Mouse (Mus musculus) forebrain, embryonic 11.5 days (tissue): ENCODE measurements around the gene Tmc6. TPM values are rescaled to one million over a fixed set of nuclear protein-coding genes. Genes with fewer than 3 reads are reported as not detected.

Experiments
- ATAC-seq: fragments of 200-750 bp; cut with Nextera tagmentation; replicated peaks from 2 replicates; pipeline ENCODE4 v1.8.0; 2017; ENCODE audit warnings: moderate TSS enrichment; ENCODE audit not compliant: low FRiP score
- DNase-seq: peaks from one replicate; pipeline ENCODE4 v3.0.0-alpha.2; 2017; ENCODE audit warnings: low spot score
- H3K27ac ChIP-seq: fragments of 300-500 bp; sonication (generic); 2 replicates; pipeline ENCODE4 v1.5.1; 2014; ENCODE audit warnings: low read depth, low read length
- H3K27me3 ChIP-seq: fragments of 300-500 bp; sonication (generic); 2 replicates; pipeline ENCODE4 v1.6.1; 2014; ENCODE audit warnings: mild to moderate bottlenecking, low read length, mixed read lengths; ENCODE audit not compliant: control insufficient read depth, insufficient read depth
- H3K36me3 ChIP-seq: fragments of 300-500 bp; sonication (generic); 2 replicates; pipeline ENCODE4 v1.6.1; 2014; ENCODE audit warnings: mild to moderate bottlenecking, low read length, moderate library complexity, mixed read lengths; ENCODE audit not compliant: control insufficient read depth, insufficient read depth
- H3K4me1 ChIP-seq: fragments of 300-500 bp; sonication (generic); replicated peaks from 2 replicates; pipeline ENCODE4 v1.6.1; 2014; ENCODE audit warnings: low read length, mixed read lengths; ENCODE audit not compliant: control insufficient read depth, insufficient read depth
- H3K4me2 ChIP-seq: fragments of 300-500 bp; sonication (generic); 2 replicates; pipeline ENCODE4 v1.6.1; 2014; ENCODE audit warnings: low read depth, mild to moderate bottlenecking, low read length, moderate library complexity, mixed read lengths; ENCODE audit not compliant: severe bottlenecking
- H3K4me3 ChIP-seq: fragments of 300-500 bp; sonication (generic); 2 replicates; pipeline ENCODE4 v1.5.1; 2014; ENCODE audit warnings: low read depth, low read length
- H3K9ac ChIP-seq: fragments of 300-500 bp; sonication (generic); 2 replicates; pipeline ENCODE4 v1.6.1; 2014; ENCODE audit warnings: low read length
- H3K9me3 ChIP-seq: fragments of 300-500 bp; sonication (generic); 2 replicates; pipeline ENCODE4 v1.6.1; 2016; ENCODE audit warnings: low read length, mixed read lengths; ENCODE audit not compliant: control insufficient read depth
- WGBS: fragments of 180-500 bp; shearing (Covaris S2); extraction: QIAGEN DNeasy Blood & Tissue Kit; methylation state at CpG from one replicate; pipeline ENCODE4 v1.1.7; 2014; 5-methylcytosine and 5-hydroxymethylcytosine counted together
- polyA plus RNA-seq: library from polyadenylated mRNA; unstranded; fragments of >200 nt; fragmentation: Nextera tagmentation; extraction: Ambion mirVana; gene quantifications from 2 replicates; pipeline ENCODE4 v1.2.1, GENCODE M21; 2014

The Tmc6 gene
- polyA plus RNA-seq, 1 experiment from 2014 or later = 5.9 TPM

- H3K4me1 ChIP-seq = peaks cover 14% of the 10 kb centered on the region
- peak within 1 kb of the TSS; percentile 82 for H3K27ac ChIP-seq
- H3K9ac ChIP-seq = peak within 1 kb of the TSS; percentile 79
- WGBS = under 1% methylated on average over 34 of the region's 34 CpGs
- H3K36me3 ChIP-seq = peaks cover 2% of the 10 kb centered on the region; the same call in 1 of the 2 replicates
- H3K27me3 ChIP-seq = no peaks in the 10 kb centered on the region
- H3K4me3 ChIP-seq = peak within 1 kb of the TSS; percentile 45
- no peaks in the 10 kb centered on the region for H3K9me3 ChIP-seq
- DNase-seq (peak; percentile 90), ATAC-seq (peak; percentile 76)
- peak within 1 kb of the TSS; percentile 64 for H3K4me2 ChIP-seq
Measured at GRCm38 (mm10) chr11:117825333-117826101, 43.5 kb upstream of the Tmc6 start, which contains the start of the genes Afmid and Tk1. Gene Afmid, plus strand, starts transcription at chr11:117825924. Gene Tk1, minus strand, starts transcription at chr11:117826092.

- Histone ChIP-seq H3K27ac (peak overlapping the region; percentile 82; the same call in 1 of the 2 replicates), H3K4me1 (peaks cover 14% of the 10 kb centered on the region), H3K9ac (peak overlapping the region; percentile 79), H3K4me2 (peak overlapping the region; percentile 64), H3K4me3 (peak overlapping the region; percentile 45), H3K27me3 (no peaks in the 10 kb centered on the region), H3K9me3 (no peaks in the 10 kb centered on the region), H3K36me3 (peaks cover 7% of the 10 kb centered on the region; the same call in 1 of the 2 replicates)
- peak; percentile 92 for DNase-seq
- ATAC-seq = peak; percentile 64; the same call in 1 of the 2 replicates
- WGBS = 28% methylated on average over 23 of the region's 23 CpGs
Measured at GRCm38 (mm10) chr11:117824060-117824969, 42.3 kb upstream of the Tmc6 start.

GRCm38 (mm10) chr11:117823411-117823810 is 41.4 kb upstream of the Tmc6 start:
- Histone ChIP-seq H3K4me2 (no peak overlapping the region), H3K27me3 (no peaks in the 10 kb centered on the region), H3K9ac (no peak overlapping the region; the same call in 1 of the 2 replicates), H3K9me3 (no peaks in the 10 kb centered on the region), H3K36me3 (peaks cover 7% of the 10 kb centered on the region; the same call in 1 of the 2 replicates), H3K4me3 (no peak overlapping the region), H3K27ac (no peak overlapping the region), H3K4me1 (peaks cover 14% of the 10 kb centered on the region)
- ATAC-seq (no peak), DNase-seq (no peak)
- 91% methylated on average over 6 of the region's 6 CpGs for WGBS

GRCm38 (mm10) chr11:117822728-117823241 is 40.8 kb upstream of the Tmc6 start:
- Histone ChIP-seq H3K4me3 (no peak overlapping the region), H3K36me3 (peaks cover 7% of the 10 kb centered on the region; the same call in 1 of the 2 replicates), H3K4me2 (no peak overlapping the region), H3K9me3 (no peaks in the 10 kb centered on the region), H3K4me1 (peaks cover 11% of the 10 kb centered on the region), H3K27me3 (no peaks in the 10 kb centered on the region), H3K9ac (no peak overlapping the region), H3K27ac (no peak overlapping the region)
- DNase-seq = no peak
- ATAC-seq = no peak
- WGBS = 95% methylated on average over 7 of the region's 7 CpGs

GRCm38 (mm10) chr11:117821868-117822267 is 39.9 kb upstream of the Tmc6 start:
- Histone ChIP-seq H3K4me3 (no peak overlapping the region), H3K4me2 (no peak overlapping the region), H3K9me3 (no peaks in the 10 kb centered on the region), H3K27ac (no peak overlapping the region), H3K4me1 (peaks cover 8% of the 10 kb centered on the region), H3K9ac (no peak overlapping the region), H3K36me3 (peaks cover 7% of the 10 kb centered on the region; the same call in 1 of the 2 replicates), H3K27me3 (no peaks in the 10 kb centered on the region)
- no peak for ATAC-seq
- DNase-seq = no peak
- WGBS = 91% methylated on average over 9 of the region's 9 CpGs

- WGBS = 97% methylated on average over 7 of the region's 7 CpGs
- H3K27ac ChIP-seq = no peak overlapping the region
- no peaks in the 10 kb centered on the region for H3K9me3 ChIP-seq
- no peak overlapping the region for H3K4me3 ChIP-seq
- peaks cover 6% of the 10 kb centered on the region; the same call in 1 of the 2 replicates for H3K4me1 ChIP-seq
- H3K36me3 ChIP-seq = peaks cover 7% of the 10 kb centered on the region; the same call in 1 of the 2 replicates
- H3K4me2 ChIP-seq = no peak overlapping the region
- ATAC-seq = no peak
- H3K27me3 ChIP-seq = no peaks in the 10 kb centered on the region
- no peak for DNase-seq
- no peak overlapping the region for H3K9ac ChIP-seq
Measured at GRCm38 (mm10) chr11:117820173-117820572, 38.2 kb upstream of the Tmc6 start.

GRCm38 (mm10) chr11:117819095-117819494 is 37.1 kb upstream of the Tmc6 start:
- no peak overlapping the region for H3K4me3 ChIP-seq
- H3K4me2 ChIP-seq = no peak overlapping the region
- 72% methylated on average over 8 of the region's 8 CpGs for WGBS
- DNase-seq (no peak), ATAC-seq (no peak)
- no peaks in the 10 kb centered on the region for H3K9me3 ChIP-seq
- H3K27ac ChIP-seq = no peak overlapping the region
- H3K9ac ChIP-seq = no peak overlapping the region
- no peaks in the 10 kb centered on the region for H3K27me3 ChIP-seq
- peaks cover 3% of the 10 kb centered on the region; the same call in 1 of the 2 replicates for H3K4me1 ChIP-seq
- peaks cover 9% of the 10 kb centered on the region; the same call in 1 of the 2 replicates for H3K36me3 ChIP-seq

GRCm38 (mm10) chr11:117816389-117816996 is 34.5 kb upstream of the Tmc6 start:
- Histone ChIP-seq H3K9ac (no peak overlapping the region), H3K36me3 (peaks cover 7% of the 10 kb centered on the region; the same call in 1 of the 2 replicates), H3K4me1 (no peaks in the 10 kb centered on the region), H3K9me3 (no peaks in the 10 kb centered on the region), H3K4me3 (no peak overlapping the region), H3K27me3 (no peaks in the 10 kb centered on the region), H3K4me2 (no peak overlapping the region), H3K27ac (no peak overlapping the region)
- ATAC-seq (no peak), DNase-seq (no peak)
- WGBS = 92% methylated on average over 13 of the region's 13 CpGs
